Mouse (Mus musculus): Measurements from ENCODE around the gene Thap2. TPM values are rescaled to one million over a fixed set of nuclear protein-coding genes. Genes with fewer than 3 reads are reported as not detected.

Thap2 gene
- polyA plus RNA-seq, 1 experiment: 10.1 TPM

DNA sequence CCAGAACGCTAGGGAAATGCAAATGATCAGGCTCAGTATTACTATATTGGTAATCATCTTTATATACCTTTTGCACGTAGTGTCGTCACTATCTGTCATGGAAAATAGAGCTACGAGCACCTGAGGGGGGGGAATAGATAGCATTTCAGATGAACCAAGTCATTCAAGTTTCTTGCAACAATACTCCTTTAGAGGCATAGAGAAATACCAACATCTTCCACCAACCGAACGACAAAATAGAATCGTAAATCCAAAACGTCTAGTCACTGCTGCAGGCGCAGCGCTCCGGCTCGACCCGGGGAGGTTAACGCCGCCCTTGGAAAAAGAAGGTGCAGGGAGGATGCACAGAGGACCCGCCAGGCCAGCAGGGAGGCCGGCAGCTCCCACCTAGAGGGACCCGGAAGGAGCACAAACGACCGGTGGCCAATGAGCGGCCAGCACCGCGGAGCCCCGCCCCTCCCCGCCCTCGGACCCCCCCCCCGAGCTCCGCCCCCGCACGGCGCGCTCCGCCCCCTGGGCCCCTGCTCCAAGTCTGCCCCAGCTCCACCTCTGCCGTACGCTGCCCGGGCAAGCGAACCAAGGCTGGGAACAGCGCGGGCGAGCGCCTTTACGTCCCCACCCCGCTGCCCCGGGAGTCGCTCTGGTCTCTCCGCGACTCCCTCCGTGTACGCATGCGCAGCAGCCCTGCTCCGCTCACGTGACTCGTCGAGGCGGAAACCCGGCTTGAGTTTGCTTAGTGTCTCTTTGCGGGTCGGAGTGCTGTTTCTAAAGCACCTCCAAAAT lies 22.2 kb downstream of the Thap2 start, which contains the start of gene Tmem19:
Gene Tmem19, minus strand, starts transcription at position 662 of the 783 bp plus-strand sequence.
- TF ChIP-seq GATA1 (IDR thresholded peaks at IDR 0.05; ENCODE audit: low read length): no peak

DNA sequence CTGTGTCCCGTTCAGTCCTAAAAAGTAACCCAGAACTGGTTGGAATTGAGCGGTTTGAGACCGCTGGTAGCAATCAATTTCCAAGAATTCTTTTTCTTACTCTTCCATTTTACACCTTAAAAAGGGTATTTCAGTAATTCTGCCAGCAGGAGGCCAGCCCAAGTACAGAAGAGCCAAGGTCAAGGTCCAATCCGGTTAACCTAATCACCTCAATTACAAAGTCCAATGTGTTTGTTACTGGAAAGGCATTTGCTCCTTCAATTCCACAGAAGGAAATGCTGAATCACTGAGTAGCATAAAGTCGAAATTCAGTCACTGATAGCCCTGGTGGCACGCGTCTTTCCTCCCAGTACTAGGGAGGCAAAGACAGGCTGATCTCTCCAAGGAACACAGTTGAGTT lies 25.2 kb downstream of the Thap2 start:
- no peak for TF ChIP-seq GATA1 (IDR thresholded peaks at IDR 0.05; ENCODE audit: low read length)

DNA sequence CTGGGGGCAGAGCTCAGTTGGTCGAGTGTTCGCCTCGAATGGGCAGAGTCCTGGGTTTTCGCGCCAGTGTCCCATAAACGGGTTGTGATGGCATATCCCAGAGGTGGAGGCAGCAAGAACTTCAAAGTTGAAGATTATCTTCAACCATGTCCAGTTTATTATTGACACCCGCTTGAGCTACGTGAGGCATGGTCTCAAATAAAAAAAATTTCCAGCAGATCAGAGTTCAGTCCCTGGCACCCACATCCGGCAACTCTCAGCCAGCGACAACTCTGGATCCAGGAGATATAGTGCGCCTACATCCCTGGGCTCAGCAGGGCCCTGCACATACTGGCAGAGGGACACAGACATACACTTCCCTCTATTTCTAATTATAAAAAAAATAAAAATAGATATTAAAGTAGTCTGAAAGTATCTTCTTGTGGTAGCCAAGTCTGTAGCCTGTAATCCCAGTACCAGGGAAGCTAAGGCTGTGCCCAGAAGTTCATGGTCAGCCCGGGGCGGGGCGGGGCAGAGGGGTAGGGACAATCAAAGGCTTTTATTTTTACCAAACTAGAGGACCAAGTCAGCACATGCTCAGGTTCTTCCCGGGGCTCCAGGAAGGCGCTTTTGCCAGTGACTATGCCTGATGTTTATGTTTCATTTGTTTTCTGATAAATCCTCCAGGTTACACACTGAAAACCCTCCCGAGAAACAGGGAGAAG lies 25.9 kb downstream of the Thap2 start:
- no peak for TF ChIP-seq GATA1 (IDR thresholded peaks at IDR 0.05; ENCODE audit: low read length)

DNA sequence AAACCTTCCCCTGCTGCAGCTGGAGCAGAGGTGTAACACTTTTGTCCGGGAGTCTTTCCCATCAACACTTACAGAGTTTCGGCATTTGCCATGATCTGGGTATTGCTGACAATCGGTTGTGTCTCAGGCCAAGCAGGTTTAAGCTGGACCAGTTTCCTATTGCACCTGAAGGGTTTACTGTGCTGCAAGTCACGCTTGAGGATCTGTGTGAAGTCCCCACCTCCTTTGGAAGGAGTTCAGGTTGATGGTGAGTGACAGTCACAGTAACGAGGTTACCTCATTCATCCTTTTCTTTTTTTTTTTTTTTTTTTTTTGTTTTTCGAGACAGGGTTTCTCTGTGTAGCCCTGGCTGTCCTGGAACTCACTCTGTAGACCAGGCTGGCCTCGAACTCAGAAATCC lies 28.1 kb downstream of the Thap2 start:
- no peak for TF ChIP-seq GATA1 (IDR thresholded peaks at IDR 0.05; ENCODE audit: low read length)

DNA sequence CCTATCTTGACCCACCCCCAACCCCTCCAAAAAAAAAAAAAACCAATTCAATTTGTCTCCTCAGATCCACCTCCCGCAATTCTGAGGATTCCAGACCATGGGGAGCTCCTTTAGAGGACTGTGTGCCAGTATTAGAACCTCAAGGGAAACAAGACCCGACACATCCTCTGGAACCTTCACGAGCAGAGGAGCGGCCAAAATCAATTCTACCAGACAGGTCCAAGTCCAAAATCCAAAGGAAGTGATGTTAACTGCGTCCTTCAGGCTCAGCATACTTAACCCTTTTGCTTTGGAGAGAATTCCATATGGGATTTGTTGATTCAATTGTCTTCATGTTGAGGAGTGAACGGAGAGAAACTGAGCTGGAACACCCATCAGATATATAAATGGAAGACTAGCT lies 29.2 kb downstream of the Thap2 start:
- no peak for TF ChIP-seq GATA1 (IDR thresholded peaks at IDR 0.05; ENCODE audit: low read length)

DNA sequence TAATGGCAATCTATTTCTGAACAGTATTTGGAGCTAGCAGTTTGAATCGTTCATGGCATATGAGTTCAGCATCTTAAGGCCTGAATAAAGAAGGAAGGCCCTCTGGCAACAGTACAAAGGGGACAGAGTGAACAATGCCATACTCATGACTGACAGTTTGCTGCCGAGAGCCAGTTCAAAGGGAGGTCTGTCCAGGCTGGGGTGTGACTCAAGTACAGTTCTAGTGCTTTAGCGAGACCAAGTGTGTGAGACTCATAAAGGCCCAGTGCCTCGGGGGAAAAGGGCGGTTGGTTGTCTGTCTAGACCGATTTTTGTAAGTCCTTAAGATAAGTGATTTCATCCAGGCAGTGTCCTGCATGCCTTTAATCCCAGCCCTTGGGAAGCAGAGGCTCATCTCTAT lies 29.7 kb downstream of the Thap2 start:
- no peak for TF ChIP-seq GATA1 (IDR thresholded peaks at IDR 0.05; ENCODE audit: low read length)

DNA sequence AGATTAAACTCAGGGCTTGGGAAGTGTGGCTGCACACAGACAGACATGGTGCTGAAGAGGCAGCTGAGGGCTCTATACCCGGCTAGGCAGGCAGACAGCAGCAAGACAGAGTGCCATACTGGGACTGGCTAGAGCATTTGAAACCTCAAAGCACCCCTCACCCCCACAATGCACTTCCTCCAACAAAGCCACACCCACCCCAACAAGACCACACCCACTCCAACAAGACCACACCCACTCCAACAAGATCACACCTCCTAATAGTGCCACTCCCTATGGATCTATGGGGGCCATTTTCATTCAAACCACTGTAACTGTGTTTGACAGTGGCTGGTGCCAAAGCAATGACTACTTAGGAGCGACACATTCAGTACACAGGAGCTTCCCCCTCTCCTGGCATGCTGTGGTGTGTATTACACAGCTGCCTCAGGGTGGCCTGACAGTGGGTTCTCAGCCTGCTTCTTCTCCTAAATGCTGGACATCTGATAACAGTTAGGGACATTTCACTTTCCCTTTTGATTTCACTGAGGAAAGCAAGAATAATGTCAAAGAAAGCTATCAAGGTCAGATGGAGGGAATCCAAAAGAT lies 33.3 kb downstream of the Thap2 start:
- TF ChIP-seq GATA1 (IDR thresholded peaks at IDR 0.05; ENCODE audit: low read length): no peak

DNA sequence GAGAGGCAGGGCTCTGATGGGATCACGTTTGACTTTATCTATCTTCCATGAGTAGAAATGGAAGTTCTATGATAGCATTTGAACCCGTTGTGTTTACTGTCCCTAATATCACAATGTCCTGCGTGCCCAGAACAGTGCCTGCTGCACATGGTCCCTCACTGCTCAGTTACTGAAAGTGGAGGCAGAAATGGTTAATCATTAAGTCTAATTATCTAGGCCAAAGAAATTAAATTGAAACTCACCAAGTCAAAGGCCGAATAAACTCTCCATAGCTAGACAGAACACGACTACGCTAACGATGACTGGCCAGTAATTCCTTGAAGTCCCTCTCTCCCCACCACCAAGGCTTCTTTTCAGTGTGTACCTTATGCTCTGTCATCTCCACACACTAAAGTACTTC lies 34.7 kb downstream of the Thap2 start:
- TF ChIP-seq GATA1 (IDR thresholded peaks at IDR 0.05; ENCODE audit: low read length): no peak

DNA sequence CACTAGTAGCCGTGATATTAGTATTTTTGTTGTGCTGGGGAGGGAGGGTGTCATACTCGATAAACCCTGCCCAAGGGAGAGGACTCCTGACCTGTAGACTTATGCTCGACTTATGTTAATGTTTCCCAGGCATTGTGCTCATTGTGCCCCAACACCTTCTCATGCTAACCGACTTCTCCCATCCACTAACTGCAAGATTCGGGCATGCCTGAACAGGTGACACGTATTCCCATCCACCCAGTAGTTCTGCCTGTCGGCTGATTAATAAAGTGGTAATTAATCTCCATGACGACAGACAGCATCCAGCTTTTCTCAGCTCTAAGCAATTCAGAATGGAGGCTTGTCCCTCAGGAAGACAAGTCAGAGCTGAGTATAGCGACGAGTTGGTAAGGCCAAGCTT lies 35.2 kb downstream of the Thap2 start:
- no peak for TF ChIP-seq GATA1 (IDR thresholded peaks at IDR 0.05; ENCODE audit: low read length)

DNA sequence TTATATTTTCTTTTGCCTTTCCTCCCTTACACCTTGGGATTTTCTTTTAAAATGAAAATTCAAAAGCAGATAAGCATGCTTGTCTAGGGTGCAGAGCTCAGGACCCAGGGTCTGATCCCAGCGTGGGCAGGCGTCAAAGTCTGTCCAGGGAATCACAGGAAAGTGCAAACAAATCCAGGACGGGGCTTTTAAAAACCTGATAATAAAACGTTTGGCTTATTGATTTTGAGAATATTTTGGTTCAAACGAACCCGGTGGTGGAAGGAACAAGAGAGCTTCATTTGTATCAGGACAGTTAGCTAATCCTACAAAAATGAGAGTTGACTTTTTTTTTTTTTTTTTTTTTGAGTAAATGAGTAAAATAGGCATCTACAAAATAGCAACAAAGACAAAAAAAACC lies 36.1 kb downstream of the Thap2 start:
- no peak for TF ChIP-seq GATA1 (IDR thresholded peaks at IDR 0.05; ENCODE audit: low read length)

DNA sequence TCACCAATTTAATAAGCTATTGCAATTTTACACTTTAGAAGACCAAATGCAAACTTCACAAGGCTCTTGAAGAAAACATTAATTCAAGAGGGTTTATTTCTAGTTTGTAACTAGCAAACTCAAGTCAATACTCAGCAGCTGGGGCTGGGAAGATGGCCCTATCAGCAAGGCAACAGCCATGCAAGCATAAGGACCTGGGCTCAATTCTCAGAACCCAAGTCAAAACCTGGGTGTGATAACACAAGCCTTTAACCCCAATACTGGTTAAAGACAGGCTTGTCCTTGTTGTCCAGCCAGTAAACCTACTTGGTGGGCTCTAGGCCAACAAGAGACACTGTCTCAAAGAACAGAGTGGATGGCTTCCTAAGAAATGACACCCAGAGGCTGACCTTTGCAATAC lies 37.8 kb downstream of the Thap2 start:
- TF ChIP-seq GATA1 (IDR thresholded peaks at IDR 0.05; ENCODE audit: low read length): no peak

DNA sequence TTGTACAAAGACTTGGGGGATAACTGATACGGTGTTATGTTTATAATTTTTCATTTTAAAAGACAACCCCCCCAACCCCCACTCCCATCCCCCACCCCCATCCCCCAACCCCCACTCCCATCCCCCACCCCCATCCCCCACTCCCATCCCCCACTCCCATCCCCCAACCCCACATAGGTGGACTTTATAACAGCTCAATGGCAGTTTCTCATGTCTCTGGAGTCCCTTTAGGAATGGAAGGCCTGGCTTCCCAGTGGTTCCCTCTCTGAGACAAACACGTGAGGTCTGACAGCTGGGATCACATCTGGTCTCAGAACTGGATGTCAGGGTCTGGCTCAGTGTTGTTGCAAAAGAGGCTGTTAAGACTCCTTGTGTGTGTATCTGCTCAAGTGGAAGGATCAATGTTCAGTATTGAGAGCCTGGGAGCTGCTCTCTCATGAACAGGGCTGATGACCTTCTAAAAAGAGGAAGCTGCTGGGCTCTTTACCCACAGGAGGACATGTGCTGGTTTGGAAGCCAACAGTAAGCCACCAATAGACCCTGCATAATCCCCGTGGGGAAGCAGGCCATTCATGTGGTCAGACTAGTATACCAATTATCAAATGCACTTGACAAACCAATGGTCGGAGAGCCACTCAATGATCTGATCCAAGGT lies 41.3 kb downstream of the Thap2 start:
- no peak for TF ChIP-seq GATA1 (IDR thresholded peaks at IDR 0.05; ENCODE audit: low read length)

DNA sequence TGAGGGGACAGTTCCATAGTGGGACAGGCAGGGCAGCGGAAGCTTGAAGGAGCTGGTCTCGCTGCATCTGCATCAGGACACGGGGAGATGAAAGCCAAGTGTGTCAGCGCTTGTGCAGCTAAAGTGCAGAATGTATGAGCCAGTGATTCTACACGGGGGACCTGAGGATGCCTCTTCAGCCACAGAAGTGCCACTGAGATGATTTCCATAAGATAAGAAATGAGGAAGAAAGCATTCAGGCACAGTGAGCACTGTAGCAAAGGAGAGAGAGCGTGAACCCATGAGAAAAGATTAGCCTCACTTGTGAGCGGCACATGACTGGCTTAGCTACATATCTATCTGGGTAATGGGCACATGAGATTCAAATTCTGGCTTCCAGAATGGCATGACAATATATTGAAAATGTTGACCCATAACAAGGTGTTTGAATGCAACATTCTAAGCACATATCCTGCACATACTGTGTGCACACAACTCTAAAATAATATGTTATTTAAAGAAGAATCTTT lies 44.4 kb downstream of the Thap2 start:
- no peak for TF ChIP-seq GATA1 (IDR thresholded peaks at IDR 0.05; ENCODE audit: low read length)

DNA sequence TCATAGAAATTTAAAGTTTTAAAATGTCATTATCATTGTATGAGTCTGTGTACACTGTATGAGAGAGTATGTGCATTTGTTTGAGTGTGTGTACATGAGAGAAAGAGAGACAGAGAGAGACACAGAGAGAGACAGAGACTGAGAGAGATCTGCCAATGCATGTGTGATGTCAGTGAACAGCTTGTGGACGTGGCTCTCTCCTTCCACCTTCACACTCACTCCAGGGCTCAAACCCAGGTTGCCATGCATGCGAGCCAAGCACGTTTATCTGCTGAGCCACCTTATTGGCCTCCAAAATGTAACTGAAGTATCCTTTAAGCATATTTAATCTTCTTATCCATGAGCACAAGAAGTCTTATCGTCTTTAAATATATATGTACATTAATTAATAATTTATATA lies 47.3 kb downstream of the Thap2 start:
- TF ChIP-seq GATA1 (IDR thresholded peaks at IDR 0.05; ENCODE audit: low read length): no peak

DNA sequence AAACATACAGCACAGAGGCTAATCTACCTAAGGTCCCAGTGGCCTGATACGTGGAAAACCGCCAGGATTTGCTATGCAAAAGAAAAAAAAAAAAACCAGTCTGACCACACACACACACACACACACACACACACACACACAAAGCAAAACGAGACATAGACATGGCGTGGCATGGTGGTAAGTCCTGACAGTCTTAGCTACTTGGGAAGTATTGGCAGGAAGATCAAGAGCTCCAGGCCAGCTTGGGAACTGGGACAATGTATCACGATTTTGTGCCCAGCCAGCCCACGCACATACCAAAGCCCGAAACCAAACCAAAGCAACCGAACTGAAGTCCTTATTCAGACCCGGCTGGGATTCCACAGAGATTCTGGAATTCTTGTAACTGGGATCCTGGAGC lies 50.7 kb downstream of the Thap2 start:
- no peak for TF ChIP-seq GATA1 (IDR thresholded peaks at IDR 0.05; ENCODE audit: low read length)

DNA sequence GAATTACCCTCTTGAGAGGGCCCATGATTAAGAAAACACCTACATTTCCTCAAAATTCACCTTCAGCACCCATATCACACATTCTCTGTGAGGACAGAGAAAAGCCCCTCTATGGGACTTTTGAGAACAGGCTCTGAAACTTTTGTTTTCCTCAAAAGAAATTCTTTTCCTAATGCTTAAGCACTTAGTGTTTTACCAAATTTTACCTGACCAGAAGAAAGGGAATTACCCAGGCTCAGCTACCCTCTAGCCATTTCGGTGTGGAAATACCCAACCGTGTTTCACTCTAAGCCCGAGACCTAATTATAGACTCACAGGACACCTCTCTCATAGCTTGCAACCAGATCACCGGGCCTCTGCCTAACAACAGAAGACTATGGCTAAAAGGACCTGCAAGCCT lies 51.2 kb downstream of the Thap2 start:
- no peak for TF ChIP-seq GATA1 (IDR thresholded peaks at IDR 0.05; ENCODE audit: low read length)

Data from G1E-ER4 (cell line).